Mouse (Mus musculus): ENCODE data around the gene Nova2.

GRCm38 (mm10) chr7:18993036-18993435 lies 67.3 kb downstream of the Nova2 start:
- TF ChIP-seq MYOD1 (IDR thresholded peaks at IDR 0.05; ENCODE audit: control insufficient read depth in 1 of 3, insufficient read length in 2 of 3, low read depth in 2 of 3), result no peak
- TF ChIP-seq MAX (IDR thresholded peaks at IDR 0.05; ENCODE audit: low read depth), result no peak
- TF ChIP-seq POLR2A (IDR thresholded peaks at IDR 0.05; ENCODE audit: insufficient read length, low read depth), result no peak
- TF ChIP-seq TCF3 (IDR thresholded peaks at IDR 0.05; ENCODE audit: insufficient read length, low read depth), result no peak
- no peak for TF ChIP-seq SRF (IDR thresholded peaks at IDR 0.05; ENCODE audit: control insufficient read depth, insufficient read length, low read depth)
- TF ChIP-seq TCF12 (IDR thresholded peaks at IDR 0.05; ENCODE audit: insufficient read depth, poor library complexity, severe bottlenecking), result no peak
- no peak for TF ChIP-seq CEBPB (IDR thresholded peaks at IDR 0.05; ENCODE audit: insufficient read depth, poor library complexity, severe bottlenecking)
